Mouse (Mus musculus) liver, adult 2 months (tissue): Measurements from ENCODE around the gene Slc2a13.

Source experiments
- CTCF ChIP-seq: fragments of 200-500 bp; IDR thresholded peaks from 2 replicates; pipeline ENCODE4 v1.5.1; 2011; ENCODE audit warnings: low read depth, low read length, control low read depth
- POLR2A ChIP-seq: fragments of 200-500 bp; IDR thresholded peaks from 2 replicates; pipeline ENCODE4 v1.6.1; 2011; ENCODE audit warnings: low read length, control low read depth; ENCODE audit not compliant: insufficient read depth; ENCODE audit errors: extremely low read depth

DNA sequence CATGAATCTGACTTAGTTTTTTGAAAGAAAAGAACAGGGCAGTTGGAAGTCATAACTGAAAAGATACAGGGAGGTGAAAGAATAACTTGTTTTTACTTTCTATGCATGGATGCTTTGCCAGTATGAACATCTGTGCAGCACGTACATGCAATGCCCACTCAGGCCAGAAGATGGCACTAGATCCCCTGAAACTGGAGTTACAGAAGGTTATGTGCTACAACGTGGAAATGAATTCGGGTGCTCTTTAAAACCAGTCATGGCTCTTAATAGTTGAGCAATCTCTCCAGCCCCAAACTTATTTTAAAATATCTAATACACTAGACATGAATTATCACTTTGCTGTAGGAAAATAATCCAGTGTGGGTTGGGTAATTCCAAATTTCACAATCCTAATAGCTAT, 271.7 kb downstream of the Slc2a13 start:
- TF ChIP-seq CTCF = peak; percentile 74
- no peak for TF ChIP-seq POLR2A
